Mouse (Mus musculus): ENCODE measurements at regions not wholly inside any gene's neighbourhood (a gene's known extent, or its start where the extent isn't known, plus 50 kb on each side); places are given as distances from the start of the nearest gene placed in this dataset.

- H3K27ac ChIP-seq (ENCODE audit: low read depth), result no peak overlapping the region
- no peaks in the 10 kb centered on the region for H3K36me3 ChIP-seq (ENCODE audit: insufficient read depth)
- no peak for TF ChIP-seq CTCF (IDR thresholded peaks at IDR 0.05; ENCODE audit: low read depth)
- no peak overlapping the region for H3K4me3 ChIP-seq (ENCODE audit: low read depth, low read length)
- no peaks in the 10 kb centered on the region for H3K27me3 ChIP-seq (ENCODE audit: insufficient read depth, low read length)
- WGBS, result 54% methylated on average over 4 of the region's 4 CpGs
- no peaks in the 10 kb centered on the region for H3K9me3 ChIP-seq (ENCODE audit: low read depth, low read length)
- H3K4me2 ChIP-seq, result no peak overlapping the region
- peak; percentile 49; the same call in 1 of the 2 replicates for ATAC-seq (ENCODE audit: insufficient read depth)
- no peak overlapping the region for H3K9ac ChIP-seq
- H3K4me1 ChIP-seq (ENCODE audit: insufficient read depth), result no peaks in the 10 kb centered on the region
- DNase-seq, result peak; percentile 22
Measured at GRCm38 (mm10) chr13:107389535-107390150, 367.7 kb upstream of the Kif2a start.

GRCm38 (mm10) chr13:107389074-107389473 is 367.1 kb upstream of the Kif2a start:
- ATAC-seq (ENCODE audit: insufficient read depth), result no peak
- H3K4me3 ChIP-seq (ENCODE audit: low read depth, low read length), result no peak overlapping the region
- H3K36me3 ChIP-seq (ENCODE audit: insufficient read depth), result no peaks in the 10 kb centered on the region
- 55% methylated on average over 3 of the region's 3 CpGs for WGBS
- no peak overlapping the region for H3K9ac ChIP-seq
- TF ChIP-seq CTCF (IDR thresholded peaks at IDR 0.05; ENCODE audit: low read depth), result no peak
- H3K4me2 ChIP-seq, result no peak overlapping the region
- H3K9me3 ChIP-seq (ENCODE audit: low read depth, low read length), result no peaks in the 10 kb centered on the region
- no peaks in the 10 kb centered on the region for H3K4me1 ChIP-seq (ENCODE audit: insufficient read depth)
- no peak for DNase-seq
- no peak overlapping the region for H3K27ac ChIP-seq (ENCODE audit: low read depth)
- no peaks in the 10 kb centered on the region for H3K27me3 ChIP-seq (ENCODE audit: insufficient read depth, low read length)

- ATAC-seq (ENCODE audit: insufficient read depth) (no peak), DNase-seq (no peak)
- TF ChIP-seq CTCF (IDR thresholded peaks at IDR 0.05; ENCODE audit: low read depth), result no peak
- H3K9me3 ChIP-seq (ENCODE audit: low read depth, low read length), result no peaks in the 10 kb centered on the region
- H3K27me3 ChIP-seq (ENCODE audit: insufficient read depth, low read length), result no peaks in the 10 kb centered on the region
- no peak overlapping the region for H3K27ac ChIP-seq (ENCODE audit: low read depth)
- no peak overlapping the region for H3K4me2 ChIP-seq
- H3K4me3 ChIP-seq (ENCODE audit: low read depth, low read length), result no peak overlapping the region
- H3K9ac ChIP-seq, result no peak overlapping the region
- H3K4me1 ChIP-seq (ENCODE audit: insufficient read depth), result no peaks in the 10 kb centered on the region
- 56% methylated on average over 1 of the region's 1 CpGs for WGBS
- no peaks in the 10 kb centered on the region for H3K36me3 ChIP-seq (ENCODE audit: insufficient read depth)
Measured at GRCm38 (mm10) chr13:107378076-107378475, 356.1 kb upstream of the Kif2a start.

DNA sequence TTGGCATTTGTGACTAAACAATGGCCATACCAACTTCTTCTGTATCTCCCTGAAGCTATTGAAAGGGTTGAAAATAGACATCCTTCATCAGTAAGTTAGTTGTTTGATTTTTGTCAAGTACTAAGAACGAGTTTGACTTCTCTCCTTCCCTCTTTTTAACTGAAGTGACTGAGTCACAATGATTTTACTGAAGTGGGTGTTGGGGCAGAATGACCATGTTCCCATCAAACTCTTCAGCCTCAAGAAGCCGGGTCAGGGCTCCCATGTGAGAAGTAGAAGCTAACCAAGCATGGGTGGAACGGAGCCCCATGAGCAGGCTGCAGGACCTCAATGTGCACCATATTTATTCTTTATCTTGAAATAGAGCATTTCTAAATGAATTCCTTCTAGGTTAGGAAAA is 350.7 kb upstream of the Kif2a start:
- Histone ChIP-seq H3K27ac (ENCODE audit: low read depth) (no peak overlapping the region), H3K4me3 (ENCODE audit: low read depth, low read length) (no peak overlapping the region), H3K4me2 (no peak overlapping the region), H3K36me3 (ENCODE audit: insufficient read depth) (no peaks in the 10 kb centered on the region), H3K27me3 (ENCODE audit: insufficient read depth, low read length) (no peaks in the 10 kb centered on the region), H3K9me3 (ENCODE audit: low read depth, low read length) (no peaks in the 10 kb centered on the region), H3K4me1 (ENCODE audit: insufficient read depth) (no peaks in the 10 kb centered on the region), H3K9ac (no peak overlapping the region)
- WGBS, result 71% methylated on average over 3 of the region's 3 CpGs
- no peak for TF ChIP-seq CTCF (IDR thresholded peaks at IDR 0.05; ENCODE audit: low read depth)
- DNase-seq (no peak), ATAC-seq (ENCODE audit: insufficient read depth) (no peak)

- no peak overlapping the region for H3K4me3 ChIP-seq (ENCODE audit: low read depth, low read length)
- TF ChIP-seq CTCF (IDR thresholded peaks at IDR 0.05; ENCODE audit: low read depth), result no peak
- H3K9me3 ChIP-seq (ENCODE audit: low read depth, low read length), result no peaks in the 10 kb centered on the region
- DNase-seq (peak; percentile 34), ATAC-seq (ENCODE audit: insufficient read depth) (no peak)
- no peaks in the 10 kb centered on the region for H3K36me3 ChIP-seq (ENCODE audit: insufficient read depth)
- no peaks in the 10 kb centered on the region for H3K27me3 ChIP-seq (ENCODE audit: insufficient read depth, low read length)
- H3K4me2 ChIP-seq, result peak overlapping the region; percentile 5; the same call in 1 of the 2 replicates
- H3K4me1 ChIP-seq (ENCODE audit: insufficient read depth), result no peaks in the 10 kb centered on the region
- H3K9ac ChIP-seq, result no peak overlapping the region
- no peak overlapping the region for H3K27ac ChIP-seq (ENCODE audit: low read depth)
- 29% methylated on average over 17 of the region's 17 CpGs for WGBS
Measured at GRCm38 (mm10) chr13:107371616-107372582, 350.0 kb upstream of the Kif2a start.

- ATAC-seq (ENCODE audit: insufficient read depth) (no peak), DNase-seq (no peak)
- Histone ChIP-seq H3K27ac (ENCODE audit: low read depth) (no peak overlapping the region), H3K4me2 (no peak overlapping the region), H3K9me3 (ENCODE audit: low read depth, low read length) (no peaks in the 10 kb centered on the region), H3K4me3 (ENCODE audit: low read depth, low read length) (no peak overlapping the region), H3K36me3 (ENCODE audit: insufficient read depth) (no peaks in the 10 kb centered on the region), H3K9ac (no peak overlapping the region), H3K4me1 (ENCODE audit: insufficient read depth) (no peaks in the 10 kb centered on the region), H3K27me3 (ENCODE audit: insufficient read depth, low read length) (no peaks in the 10 kb centered on the region)
- 91% methylated on average over 9 of the region's 9 CpGs for WGBS
- TF ChIP-seq CTCF (IDR thresholded peaks at IDR 0.05; ENCODE audit: low read depth), result no peak
Measured at GRCm38 (mm10) chr13:107367639-107368038, 345.7 kb upstream of the Kif2a start.

DNA sequence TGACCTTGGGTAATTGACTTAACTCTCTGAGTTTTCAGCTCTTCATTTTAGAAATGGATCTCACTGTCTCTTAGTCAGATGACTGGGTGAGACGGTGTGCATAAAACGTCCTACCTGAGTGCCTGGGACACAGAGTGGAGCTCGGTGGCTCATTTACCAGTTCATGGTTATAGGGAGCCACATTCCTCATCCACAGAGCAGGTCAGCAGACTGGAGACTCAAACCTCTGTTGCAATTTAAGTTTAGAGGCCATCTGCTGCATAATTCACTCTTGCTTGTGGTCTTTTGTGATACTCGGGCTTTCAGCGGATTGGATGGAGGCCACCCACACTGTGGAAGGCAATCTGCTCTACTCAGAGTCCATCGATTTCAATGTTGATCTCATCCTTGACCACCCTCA is 343.8 kb upstream of the Kif2a start:
- Histone ChIP-seq H3K27me3 (ENCODE audit: insufficient read depth, low read length) (no peaks in the 10 kb centered on the region), H3K9ac (no peak overlapping the region), H3K27ac (ENCODE audit: low read depth) (no peak overlapping the region), H3K4me2 (no peak overlapping the region), H3K4me3 (ENCODE audit: low read depth, low read length) (no peak overlapping the region), H3K4me1 (ENCODE audit: insufficient read depth) (no peaks in the 10 kb centered on the region), H3K9me3 (ENCODE audit: low read depth, low read length) (no peaks in the 10 kb centered on the region), H3K36me3 (ENCODE audit: insufficient read depth) (no peaks in the 10 kb centered on the region)
- no peak for TF ChIP-seq CTCF (IDR thresholded peaks at IDR 0.05; ENCODE audit: low read depth)
- ATAC-seq (ENCODE audit: insufficient read depth) (no peak), DNase-seq (no peak)
- WGBS, result 81% methylated on average over 6 of the region's 6 CpGs

All from lung, embryonic 14.5 days (tissue).